Mouse (Mus musculus) macrophage (primary cell): ENCODE results near the gene Pclo. TPM values are rescaled to one million over a fixed set of nuclear protein-coding genes. Genes with fewer than 3 reads are reported as not detected.
"Not testable (repeated sequence)": the region's sequence is repeated elsewhere in the genome, so short reads cannot be mapped to it uniquely, and the experiment has no call there.

Source experiments
- H3K27ac ChIP-seq: fragments of 350-480 bp; formaldehyde crosslinking; 2 replicates; pipeline ENCODE4 v1.9.0; 2021
- H3K36me3 ChIP-seq: fragments of 350-480 bp; formaldehyde crosslinking; 2 replicates; pipeline ENCODE4 v1.9.0; 2021; ENCODE audit errors: inconsistent target
- H3K4me3 ChIP-seq: fragments of 350-480 bp; formaldehyde crosslinking; 2 replicates; pipeline ENCODE4 v1.9.0; 2021; ENCODE audit errors: inconsistent target
- H3K79me2 ChIP-seq: fragments of 350-480 bp; formaldehyde crosslinking; 2 replicates; pipeline ENCODE4 v1.9.0; 2021; ENCODE audit errors: inconsistent target
- WGBS: methylation state at CpG from one replicate; pipeline ENCODE4 v1.1.7; 2026; ENCODE audit warnings: inconsistent platforms; ENCODE audit not compliant: missing documents; 5-methylcytosine and 5-hydroxymethylcytosine counted together
- polyA plus RNA-seq: library from polyadenylated mRNA; stranded (reverse); fragments of 250-400 nt; gene quantifications from 3 replicates; pipeline ENCODE4 v1.2.4, GENCODE M21; 2018; ENCODE audit warnings: inconsistent platforms

Gene Pclo
- polyA plus RNA-seq, 1 experiment from 2014 or later, result not detected

- no peaks in the 10 kb centered on the region for H3K79me2 ChIP-seq
- no peak overlapping the region for H3K27ac ChIP-seq
- no peaks in the 10 kb centered on the region for H3K36me3 ChIP-seq
- no peak overlapping the region for H3K4me3 ChIP-seq
Measured at GRCm38 (mm10) chr5:14750882-14751281, 236.2 kb downstream of the Pclo start.

GRCm38 (mm10) chr5:14766686-14767085 is 252.0 kb downstream of the Pclo start:
- WGBS, result 87% methylated on average over 11 of the region's 11 CpGs
- Histone ChIP-seq H3K36me3 (no peaks in the 10 kb centered on the region), H3K79me2 (no peaks in the 10 kb centered on the region), H3K27ac (no peak overlapping the region), H3K4me3 (no peak overlapping the region)

- H3K27ac ChIP-seq, result no peak overlapping the region
- H3K36me3 ChIP-seq, result no peaks in the 10 kb centered on the region
- H3K4me3 ChIP-seq, result no peak overlapping the region
- 56% methylated on average over 1 of the region's 1 CpGs for WGBS
- no peaks in the 10 kb centered on the region for H3K79me2 ChIP-seq
Measured at GRCm38 (mm10) chr5:14782362-14783082, 267.8 kb downstream of the Pclo start.

- Histone ChIP-seq H3K27ac (no peak overlapping the region), H3K36me3 (no peaks in the 10 kb centered on the region), H3K79me2 (no peaks in the 10 kb centered on the region), H3K4me3 (no peak overlapping the region)
- WGBS, result 85% methylated on average over 9 of the region's 9 CpGs
Measured at GRCm38 (mm10) chr5:14793891-14794290, 279.2 kb downstream of the Pclo start.

- WGBS, result 4% methylated on average over 6 of the region's 6 CpGs
- no peaks in the 10 kb centered on the region for H3K79me2 ChIP-seq
- no peak overlapping the region for H3K4me3 ChIP-seq
- H3K27ac ChIP-seq, result no peak overlapping the region
- H3K36me3 ChIP-seq, result no peaks in the 10 kb centered on the region
Measured at GRCm38 (mm10) chr5:14807136-14807535, 292.4 kb downstream of the Pclo start.

DNA sequence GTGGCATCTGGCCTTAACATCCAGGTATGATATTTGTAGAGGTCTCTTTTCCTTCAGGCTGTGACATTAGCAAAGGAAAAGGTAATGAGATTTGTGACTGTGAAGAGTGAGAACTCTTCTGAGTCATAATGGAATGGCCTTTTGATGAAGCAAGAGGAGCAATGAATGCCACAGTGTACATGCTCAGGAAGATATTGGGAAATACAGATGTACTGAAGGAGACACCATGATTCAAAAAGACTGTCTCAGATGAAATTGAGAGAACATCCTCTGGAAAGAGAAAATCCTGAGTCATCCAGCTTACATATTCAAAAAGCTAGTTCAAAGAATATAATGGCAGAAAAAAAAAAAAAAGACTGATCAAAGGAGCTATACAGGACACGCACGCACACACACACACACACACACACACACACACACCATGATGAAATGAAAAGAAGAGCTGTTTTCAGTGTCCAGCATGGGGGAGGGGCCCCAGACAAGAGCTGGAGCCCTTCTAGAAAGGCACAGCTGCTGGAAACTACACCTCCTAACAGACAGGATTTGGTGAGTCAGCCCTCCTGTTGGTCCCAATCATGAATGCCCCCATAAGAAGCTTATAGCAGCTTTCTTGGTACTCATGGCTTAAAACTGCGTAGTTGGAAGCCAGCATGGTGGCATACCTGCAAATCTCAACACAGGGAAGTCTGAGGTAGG is 318.6 kb downstream of the Pclo start:
- no peak overlapping the region for H3K4me3 ChIP-seq
- H3K27ac ChIP-seq, result no peak overlapping the region
- 62% methylated on average over 3 of the region's 3 CpGs for WGBS
- no peaks in the 10 kb centered on the region for H3K79me2 ChIP-seq
- no peaks in the 10 kb centered on the region for H3K36me3 ChIP-seq

- WGBS, result 68% methylated on average over 4 of the region's 4 CpGs
- Histone ChIP-seq H3K4me3 (no peak overlapping the region), H3K27ac (no peak overlapping the region), H3K36me3 (no peaks in the 10 kb centered on the region), H3K79me2 (no peaks in the 10 kb centered on the region)
Measured at GRCm38 (mm10) chr5:14834155-14834991, 319.7 kb downstream of the Pclo start.

DNA sequence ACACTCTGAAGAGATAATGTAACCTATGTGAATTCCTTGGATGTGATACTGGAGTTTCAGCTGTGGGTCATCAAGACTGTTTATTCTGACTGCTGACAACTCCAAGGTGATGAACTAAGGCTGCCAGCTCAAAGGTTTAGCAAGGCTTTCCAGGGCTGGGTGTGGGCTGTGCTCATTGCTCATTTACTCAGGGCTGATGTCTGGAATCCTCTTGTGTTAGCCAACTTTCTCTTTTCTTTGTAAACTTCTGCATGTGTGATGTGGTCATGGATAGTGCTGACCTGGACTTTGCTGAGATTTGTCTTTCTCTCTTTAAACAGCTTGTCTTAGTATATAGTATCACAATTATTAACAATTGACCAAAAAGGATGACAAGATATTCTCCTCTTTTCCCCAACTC is 338.9 kb downstream of the Pclo start:
- Histone ChIP-seq H3K27ac (no peak overlapping the region), H3K4me3 (no peak overlapping the region), H3K79me2 (no peaks in the 10 kb centered on the region), H3K36me3 (no peaks in the 10 kb centered on the region)

DNA sequence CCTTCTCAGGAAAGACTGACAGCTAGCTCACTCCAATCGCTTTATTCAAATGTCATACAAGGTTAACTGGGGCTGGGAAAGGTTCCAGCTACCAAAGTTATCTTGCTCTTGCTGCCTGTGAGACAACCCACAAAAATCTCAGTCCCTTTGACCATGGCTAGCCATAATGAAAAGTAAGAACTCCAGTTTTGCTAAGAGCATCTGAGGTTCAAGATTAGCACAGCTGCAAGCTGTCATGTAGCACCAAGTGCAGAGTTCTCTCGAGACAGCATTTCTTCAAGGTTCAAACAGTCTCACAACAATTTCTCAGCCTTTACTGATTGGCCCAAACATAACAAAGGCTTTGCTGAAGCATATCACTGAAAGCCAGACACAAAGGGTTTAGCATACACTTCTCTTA is 370.6 kb downstream of the Pclo start:
- H3K4me3 ChIP-seq, H3K79me2 ChIP-seq, H3K27ac ChIP-seq, H3K36me3 ChIP-seq: not testable (repeated sequence)
- WGBS, result 70% methylated on average over 1 of the region's 2 CpGs

DNA sequence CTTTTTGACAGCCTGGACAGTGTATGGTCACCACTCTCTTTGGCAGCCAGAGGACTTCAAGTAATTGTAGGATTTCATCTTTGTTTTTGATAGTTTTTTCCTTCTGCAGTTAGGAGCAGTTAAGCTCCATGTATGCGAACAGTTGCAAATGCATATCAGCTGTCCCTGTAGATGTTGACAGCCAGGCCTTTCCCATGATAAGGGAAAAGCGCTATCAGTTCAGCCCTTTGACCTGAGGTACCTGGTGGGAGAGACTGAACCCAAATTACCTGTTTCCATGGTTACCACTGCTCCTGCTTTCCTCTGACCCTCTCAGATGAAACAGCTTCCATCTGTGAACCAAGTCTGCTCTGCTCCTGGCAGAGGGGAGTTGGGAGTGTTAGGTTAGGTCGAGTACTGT is 377.5 kb downstream of the Pclo start:
- H3K4me3 ChIP-seq, result no peak overlapping the region
- WGBS, result 84% methylated on average over 3 of the region's 3 CpGs
- no peak overlapping the region for H3K27ac ChIP-seq
- H3K79me2 ChIP-seq, result no peaks in the 10 kb centered on the region
- no peaks in the 10 kb centered on the region for H3K36me3 ChIP-seq

DNA sequence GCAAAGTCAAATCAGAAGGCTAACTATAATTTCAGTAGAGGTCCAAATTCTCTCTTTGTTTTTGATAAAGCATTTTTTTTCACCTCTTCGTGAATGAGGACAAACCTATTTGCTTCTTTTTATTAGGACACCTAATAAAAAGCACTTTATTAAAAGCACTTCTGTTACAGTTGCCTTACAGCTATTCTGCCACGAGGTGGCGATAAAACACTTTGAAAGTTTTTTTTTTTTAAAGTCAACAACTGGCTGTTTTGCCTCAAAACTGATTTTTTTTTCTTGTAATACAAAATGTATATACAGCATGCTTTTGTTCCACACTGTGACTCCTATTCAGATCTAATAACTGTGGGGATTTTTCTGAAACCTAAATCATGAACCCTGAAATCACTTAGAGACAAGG is 388.8 kb downstream of the Pclo start:
- not testable (repeated sequence) for H3K36me3 ChIP-seq, H3K4me3 ChIP-seq, H3K27ac ChIP-seq, H3K79me2 ChIP-seq
- 2% methylated on average over 2 of the region's 3 CpGs for WGBS
